Mouse (Mus musculus) adipocyte (in vitro differentiated cells): ENCODE results near the gene 4930558C23Rik.
"Not testable (repeated sequence)": the region's sequence is repeated elsewhere in the genome, so short reads cannot be mapped to it uniquely, and the experiment has no call there.

Source experiments
- DNase-seq: peaks from one replicate; pipeline ENCODE4 v3.0.0-alpha.2; 2016; ENCODE audit warnings: low spot score

4930558C23Rik gene

DNA sequence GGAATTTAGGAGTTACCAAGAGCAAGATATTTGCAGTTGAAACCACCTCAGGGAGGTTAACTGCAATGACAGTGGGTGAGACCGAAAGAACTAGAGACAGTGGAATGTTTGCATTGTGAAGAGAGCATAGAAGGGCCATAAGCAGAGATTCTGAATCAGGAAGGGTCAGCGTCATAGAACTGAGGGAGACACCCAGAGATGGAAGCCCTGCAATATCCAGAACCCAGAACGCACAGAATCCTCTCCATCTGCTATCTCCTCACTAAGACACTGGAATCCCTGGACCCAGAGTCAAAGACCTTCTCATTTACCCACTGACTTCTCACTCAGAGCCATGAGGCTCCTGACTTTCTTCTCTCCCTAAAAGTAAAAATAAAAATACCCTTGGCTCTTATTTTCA, at the start of gene 4930558C23Rik:
Gene 4930558C23Rik (minus strand): TSS at position 101 of the 400 bp plus-strand sequence.
- DNase-seq, result no peak

DNA sequence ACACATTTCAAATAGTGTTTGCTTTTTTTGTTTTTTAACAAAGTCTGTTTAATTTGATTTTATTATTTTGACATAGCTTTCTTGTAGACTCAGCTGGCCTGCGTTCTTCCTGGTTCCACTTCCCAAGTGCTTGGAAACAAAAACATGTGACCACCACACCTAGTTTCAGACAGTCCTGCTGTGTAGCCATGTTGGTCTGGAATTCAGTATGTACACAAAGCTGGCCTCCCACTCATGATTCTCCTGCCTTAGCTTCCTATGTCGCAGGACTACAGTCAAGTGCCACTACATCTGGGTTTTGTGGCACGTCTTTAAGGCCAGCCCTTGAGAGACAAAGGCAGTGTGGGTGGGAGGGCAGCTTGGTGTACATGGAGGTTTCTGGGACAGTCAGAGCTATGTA, 48.3 kb upstream of the 4930558C23Rik start:
- no peak for DNase-seq

DNA sequence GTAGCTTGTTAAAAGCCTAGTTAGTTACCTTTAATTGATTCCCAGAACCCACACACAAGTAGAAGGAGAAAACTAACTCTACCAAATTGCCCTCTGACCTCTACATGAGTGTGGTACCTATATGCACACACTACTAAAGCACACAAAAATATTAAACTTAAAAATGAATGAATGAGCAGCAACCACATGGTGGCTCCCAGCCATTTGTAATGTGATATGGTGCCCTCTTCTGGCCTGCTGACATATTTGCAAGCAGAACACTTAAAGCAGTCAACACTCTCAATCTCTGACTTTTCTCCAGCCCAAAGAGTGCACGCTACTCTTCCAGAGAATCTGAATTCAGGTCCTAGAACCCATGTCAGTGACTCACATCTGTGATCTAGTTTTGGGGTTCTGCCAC, 47.8 kb upstream of the 4930558C23Rik start:
- DNase-seq, result peak; percentile 69

DNA sequence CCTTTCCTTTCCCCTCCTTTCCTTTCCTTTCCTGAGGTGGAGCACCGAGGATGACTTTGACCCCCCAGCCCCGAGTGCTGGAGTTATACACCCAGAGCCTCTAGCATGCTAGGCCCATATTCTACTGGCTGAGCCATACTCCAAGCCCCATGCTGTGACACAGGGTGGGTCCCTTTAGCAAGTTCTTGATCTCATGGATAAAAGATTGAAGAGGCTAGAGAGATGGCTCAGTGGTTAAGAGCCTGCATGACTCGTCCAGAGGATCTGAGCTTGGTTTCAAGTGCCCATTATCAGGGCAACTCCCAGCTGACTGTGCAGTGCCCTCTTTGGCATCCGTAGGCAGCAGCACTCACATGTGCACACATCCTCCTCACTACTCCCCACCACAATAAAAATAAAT, 42.7 kb upstream of the 4930558C23Rik start:
- no peak for DNase-seq

DNA sequence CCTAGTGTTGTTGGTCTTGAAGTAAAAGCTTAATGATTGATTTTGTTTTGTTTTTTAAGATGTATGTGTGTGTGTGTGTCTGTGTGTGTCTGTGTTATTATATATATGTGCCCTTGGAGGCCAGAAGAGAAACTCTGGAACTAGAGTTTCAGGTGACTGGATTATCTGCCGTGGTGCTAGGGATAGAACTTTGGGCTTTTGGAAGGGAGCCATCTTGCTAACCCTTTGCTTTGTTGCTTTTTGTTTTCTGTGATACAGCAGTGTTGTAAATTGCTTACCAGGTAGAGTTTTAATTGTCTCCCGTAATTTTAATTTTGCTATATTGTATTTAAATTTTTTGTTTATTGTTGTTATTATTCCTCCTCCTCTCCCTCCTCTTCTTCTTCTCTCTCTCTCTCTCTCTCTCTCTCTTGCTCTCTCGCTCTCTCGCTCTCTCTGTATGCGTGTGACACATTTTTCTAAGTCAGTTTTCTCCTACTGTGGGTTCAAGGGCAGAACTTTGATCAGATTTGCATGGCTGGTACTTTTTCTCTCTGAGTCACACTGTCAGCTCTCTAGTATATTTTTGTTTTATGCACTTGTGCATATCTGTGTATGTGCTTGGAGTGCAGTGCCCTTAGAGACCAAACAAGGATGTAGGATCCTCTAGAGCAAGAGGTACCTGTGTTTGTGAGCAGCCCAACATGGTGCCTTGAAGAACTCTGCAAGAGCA, 39.9 kb upstream of the 4930558C23Rik start:
- no peak for DNase-seq

DNA sequence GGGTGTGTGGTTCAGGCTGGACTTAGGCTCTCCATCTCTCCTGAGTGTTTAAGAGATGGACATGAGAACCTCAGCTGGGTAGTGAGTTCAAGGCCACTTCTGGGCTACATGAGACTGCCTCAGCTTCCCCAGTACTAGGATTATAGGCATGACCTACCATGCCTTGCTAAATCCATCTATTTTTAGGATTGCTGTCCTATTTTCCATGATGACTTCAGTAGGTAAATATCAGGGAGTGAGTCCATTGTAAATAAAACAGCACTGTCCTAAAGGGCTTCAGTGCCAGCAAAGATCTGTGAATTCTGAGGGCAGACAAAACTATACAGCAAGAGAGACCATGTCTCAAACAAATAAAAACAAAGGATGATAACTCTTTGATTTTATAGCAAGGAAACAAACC, 37.0 kb upstream of the 4930558C23Rik start:
- no peak for DNase-seq

DNA sequence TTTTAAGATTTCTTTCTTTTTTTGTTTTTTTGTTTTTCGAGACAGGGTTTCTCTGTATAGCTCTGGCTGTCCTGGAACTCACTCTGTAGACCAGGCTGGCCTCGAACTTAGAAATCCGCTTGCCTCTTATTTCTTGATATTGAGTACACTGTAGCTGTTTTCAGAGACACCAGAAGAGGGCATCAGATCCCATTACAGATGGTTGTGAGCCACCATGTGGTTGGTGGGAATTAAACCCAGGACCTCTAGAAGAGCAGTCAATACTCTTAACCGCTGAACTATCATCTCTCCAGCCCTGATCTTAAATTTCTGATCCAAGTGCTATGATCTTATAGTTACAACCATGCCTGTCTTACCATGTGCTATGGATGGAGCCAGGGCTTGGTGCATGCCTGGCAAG, 36.0 kb upstream of the 4930558C23Rik start:
- DNase-seq, result not testable (repeated sequence)

DNA sequence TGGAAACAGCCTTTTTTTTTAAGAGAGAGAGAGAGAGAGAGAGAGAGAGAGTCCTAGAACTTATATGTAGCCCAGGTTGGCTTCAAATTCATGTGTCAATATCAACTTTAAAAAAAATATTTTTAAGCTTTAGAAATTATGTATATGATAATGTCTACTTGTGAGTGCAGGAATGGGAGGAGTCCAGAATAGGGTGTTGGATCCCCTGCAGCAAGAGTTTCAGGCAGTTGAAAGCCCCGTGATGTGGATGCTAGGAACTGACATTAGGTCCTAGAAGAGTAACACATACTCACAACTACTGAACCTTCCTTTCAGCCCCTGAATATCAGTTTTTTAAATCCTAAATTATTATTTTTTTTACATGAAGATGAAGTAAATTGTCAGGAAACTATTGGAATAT, 32.9 kb upstream of the 4930558C23Rik start:
- no peak for DNase-seq

DNA sequence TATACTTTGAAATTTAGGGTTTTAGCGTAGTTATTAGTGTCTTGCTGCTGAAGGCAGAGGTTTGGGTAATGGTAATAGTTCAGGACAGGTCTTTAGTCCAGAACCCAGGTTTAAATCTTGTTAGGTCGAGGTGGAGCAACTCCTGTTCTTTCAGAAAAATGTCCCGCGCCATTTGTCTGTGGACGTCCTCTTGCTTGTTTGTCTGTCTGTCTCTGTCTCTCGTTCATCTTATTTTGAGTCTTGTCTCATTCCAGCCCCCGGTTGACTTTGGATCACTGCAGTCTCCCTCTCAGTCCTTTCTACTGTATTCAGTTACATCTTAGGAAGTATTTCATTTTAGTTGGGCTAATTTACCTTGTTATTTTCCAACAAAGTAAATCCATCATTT, 32.3 kb upstream of the 4930558C23Rik start:
- DNase-seq, result peak; percentile 48

DNA sequence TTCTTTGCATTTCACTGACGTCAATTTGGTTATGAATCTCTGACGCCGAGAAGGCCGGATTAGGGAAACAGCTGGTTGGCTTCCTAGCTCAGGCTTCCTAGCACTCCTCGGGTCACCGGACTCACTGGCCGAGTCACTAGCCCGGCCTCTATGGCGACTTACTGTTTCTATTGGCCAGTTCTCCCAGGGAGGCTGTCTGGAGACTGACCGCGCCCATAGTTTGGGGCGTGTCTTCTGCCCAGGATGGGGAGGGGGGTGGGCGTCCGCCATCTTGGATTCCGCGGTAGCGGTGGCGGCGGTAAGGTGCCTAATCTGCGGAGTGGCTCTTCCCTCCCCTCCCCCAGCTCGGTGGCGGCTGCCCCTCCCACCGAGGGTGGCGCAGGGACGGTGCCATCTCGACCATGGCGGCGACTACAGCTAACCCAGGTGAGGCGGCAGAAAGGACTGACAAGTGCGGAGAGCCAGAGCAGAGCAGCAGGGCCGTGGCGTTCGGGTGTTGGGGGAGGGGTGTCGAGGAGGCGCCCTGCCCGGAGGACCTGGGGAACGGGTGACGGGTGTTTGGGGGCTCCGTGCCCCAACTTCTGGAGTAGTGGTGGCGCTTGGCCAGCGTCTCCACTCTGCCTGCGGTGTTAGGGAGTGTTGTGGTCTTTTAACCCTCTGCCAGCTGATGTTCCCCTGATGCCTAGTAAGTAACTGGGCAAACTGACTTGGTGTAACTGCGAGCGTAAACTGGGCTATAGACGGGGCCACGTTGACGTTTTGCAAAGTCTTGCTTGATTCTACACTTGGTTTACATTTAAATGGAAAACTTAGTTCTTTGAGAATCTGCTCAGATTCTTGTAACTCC, 31.7 kb upstream of the 4930558C23Rik start, which contains the start of gene Arnt:
Gene Arnt (plus strand): TSS at position 253 of the 847 bp plus-strand sequence.
- DNase-seq, result peak; percentile 99

DNA sequence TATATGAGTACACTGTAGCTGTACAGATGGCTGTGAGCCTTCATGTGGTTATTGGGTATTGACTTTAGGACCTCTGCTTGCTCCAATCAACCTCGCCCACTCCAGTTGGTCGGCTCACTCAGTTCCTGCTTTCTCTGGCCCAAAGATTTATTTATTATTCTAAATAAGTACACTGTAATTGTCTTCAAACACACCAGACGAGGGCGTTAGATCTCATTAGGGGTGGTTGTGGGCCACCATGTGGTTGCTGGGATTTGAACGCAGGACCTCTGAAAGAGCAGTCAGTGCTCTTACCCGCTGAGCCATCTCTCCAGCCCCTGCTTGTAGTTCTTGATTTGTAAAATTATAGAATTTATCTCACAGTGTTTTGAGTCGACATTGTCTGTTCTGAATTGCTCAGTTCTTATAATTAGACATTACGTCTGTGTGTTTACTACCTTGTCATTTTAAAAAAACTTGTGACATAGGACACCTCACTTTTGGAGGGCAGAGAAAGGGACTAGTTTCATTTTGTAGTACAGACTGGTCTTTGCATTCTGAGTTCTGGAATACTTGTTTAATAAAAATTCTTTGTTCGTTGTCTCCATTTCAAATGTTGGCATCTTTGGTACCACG, 30.8 kb upstream of the 4930558C23Rik start:
- no peak for DNase-seq

DNA sequence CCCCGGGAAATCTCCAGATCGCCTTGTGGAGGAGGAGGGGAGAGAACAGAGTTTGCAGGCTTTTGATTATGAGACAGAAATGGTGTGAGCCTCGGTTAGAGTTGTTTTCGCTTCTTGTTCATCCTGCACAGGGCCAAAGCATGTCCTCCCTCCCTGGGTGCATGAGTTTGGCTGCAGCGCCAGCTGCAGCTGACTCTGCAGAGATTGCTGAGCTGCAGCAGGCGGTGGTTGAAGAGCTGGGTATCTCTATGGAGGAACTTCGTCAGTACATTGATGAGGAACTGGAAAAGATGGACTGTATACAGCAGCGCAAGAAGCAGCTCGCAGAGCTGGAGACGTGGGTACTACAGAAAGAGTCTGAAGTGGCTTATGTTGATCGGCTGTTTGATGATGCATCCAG, 25.8 kb upstream of the 4930558C23Rik start:
- not testable (repeated sequence) for DNase-seq

DNA sequence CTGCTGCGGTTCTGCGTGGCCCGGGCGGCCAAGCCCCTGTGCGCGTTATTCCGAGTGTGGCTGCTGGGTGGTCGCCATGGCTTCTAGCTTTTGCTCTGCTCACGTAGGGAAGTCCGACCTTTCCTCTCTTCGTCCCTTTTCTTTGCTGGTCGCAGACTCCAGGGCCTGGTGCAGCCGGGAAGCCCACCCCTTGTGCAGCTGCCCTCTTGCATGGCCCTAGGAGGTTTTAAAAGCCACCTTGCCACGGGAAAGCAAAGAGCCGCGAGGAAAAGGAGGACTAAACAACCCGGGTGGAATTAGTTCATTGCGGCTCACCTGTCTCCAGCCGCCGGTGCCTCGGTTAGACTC, 25.2 kb upstream of the 4930558C23Rik start:
- not testable (repeated sequence) for DNase-seq

DNA sequence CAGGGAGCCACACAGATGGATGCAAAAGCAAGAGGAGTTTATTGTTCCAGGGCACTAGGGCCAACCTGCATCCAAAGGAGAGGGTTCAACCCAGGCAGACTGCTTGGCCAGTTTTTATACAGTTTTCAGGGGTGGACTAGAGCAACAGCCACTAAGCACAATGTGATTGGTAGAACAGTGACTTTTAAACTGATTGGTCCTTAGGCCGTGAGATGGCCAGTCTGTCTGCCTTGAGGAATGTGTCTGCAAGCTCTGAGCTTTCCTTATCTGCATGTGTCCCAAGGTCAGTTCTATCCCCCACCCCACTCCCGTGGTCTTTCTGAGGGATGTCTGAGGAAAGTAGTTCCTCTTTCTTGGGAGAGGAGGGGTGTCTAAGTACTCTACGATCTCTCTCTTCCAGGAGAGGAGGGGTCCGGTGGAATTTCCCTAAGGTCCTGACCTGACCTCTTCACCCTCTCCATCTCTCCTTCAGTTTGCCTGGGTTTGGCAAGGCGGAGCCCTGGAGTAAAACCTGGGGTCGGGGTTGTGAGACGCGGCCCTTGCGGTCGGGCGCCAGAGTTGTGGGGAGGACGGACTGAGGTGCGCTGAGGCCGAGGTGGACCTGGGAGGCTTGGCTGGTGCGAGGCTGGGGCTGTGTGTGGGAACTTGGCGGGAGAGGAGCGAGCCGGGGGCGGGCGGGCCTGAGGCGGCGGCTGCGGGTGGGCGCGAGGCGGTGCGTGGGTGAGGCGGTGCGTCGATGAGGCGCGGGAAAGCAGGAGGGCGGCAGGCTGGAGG, 24.7 kb upstream of the 4930558C23Rik start:
- not testable (repeated sequence) for DNase-seq

DNA sequence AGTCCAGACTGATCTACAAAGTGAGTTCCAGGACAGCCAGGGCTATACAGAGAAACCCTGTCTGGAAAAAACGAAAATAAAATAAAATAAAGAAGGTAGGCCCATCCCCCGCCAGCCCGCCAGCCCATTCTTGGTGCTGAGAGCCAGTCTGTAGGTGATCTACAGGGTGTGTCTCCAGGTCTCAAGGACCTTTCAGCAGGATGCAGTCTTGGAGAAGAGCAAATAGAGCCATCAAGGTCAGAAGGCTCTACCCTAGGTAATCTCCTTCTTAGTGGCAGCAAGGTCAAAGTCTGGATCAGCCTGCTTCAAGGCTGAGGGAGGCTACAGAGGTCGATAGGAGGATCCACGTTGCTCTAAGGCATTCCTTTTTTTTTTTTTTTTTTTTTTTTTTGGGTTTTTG, 23.8 kb upstream of the 4930558C23Rik start:
- DNase-seq, result not testable (repeated sequence)

DNA sequence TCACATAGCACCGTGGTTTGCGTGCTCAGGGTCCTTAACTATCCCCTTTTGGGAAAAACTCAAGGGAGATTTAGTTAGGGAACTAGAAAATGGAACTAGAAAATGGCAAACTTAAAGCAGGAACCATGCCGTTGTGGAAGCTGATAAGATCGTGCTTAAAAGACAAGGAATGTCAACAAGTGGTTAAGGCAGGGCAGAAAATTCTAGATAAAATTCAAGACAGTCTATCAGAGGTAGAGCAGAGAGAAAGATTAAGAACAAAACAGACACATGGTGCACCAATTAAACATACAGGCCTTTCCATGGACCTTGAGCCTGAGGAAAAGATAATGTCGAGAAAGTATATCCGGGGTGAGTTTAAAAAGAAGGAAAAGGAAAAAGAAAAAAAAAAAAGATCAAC, 15.2 kb upstream of the 4930558C23Rik start:
- no peak for DNase-seq

DNA sequence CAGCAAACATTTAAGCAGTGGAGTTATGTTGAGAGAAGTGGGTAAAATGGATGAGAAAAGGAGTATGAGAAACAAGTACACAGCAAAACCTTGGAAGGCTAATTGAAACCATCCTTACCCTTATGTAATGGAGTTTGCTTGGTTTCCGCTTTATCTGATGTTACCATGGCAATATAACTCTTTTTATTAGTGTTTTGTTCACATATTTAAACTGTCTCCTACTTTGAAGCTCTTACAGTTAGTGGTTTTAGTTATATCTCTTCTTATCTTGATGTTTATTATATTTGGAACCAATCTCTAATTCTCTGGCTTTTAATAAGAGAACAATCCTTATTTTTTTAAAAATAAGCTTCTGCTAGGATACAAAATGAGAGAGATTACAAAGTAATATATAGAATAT, 9.6 kb upstream of the 4930558C23Rik start:
- DNase-seq, result no peak

DNA sequence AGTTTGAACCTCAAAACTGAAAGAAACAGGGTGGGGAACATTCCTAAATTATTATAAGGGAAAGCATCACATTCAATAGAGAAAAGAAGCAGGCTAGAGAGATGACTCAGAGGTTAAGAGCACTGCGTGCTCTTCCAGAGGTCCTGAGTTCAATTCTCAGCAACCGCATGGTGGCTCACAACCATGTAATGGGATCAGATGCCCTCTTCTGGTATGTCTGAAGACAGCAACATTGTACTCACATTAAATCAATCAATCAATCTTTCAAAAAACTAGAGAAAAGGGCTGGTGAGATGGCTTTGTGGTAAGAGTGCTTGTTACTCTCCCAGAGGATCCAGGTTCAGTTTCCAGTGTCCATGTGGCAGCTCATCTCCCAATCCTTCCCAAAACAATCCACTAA, 6.2 kb upstream of the 4930558C23Rik start:
- no peak for DNase-seq

DNA sequence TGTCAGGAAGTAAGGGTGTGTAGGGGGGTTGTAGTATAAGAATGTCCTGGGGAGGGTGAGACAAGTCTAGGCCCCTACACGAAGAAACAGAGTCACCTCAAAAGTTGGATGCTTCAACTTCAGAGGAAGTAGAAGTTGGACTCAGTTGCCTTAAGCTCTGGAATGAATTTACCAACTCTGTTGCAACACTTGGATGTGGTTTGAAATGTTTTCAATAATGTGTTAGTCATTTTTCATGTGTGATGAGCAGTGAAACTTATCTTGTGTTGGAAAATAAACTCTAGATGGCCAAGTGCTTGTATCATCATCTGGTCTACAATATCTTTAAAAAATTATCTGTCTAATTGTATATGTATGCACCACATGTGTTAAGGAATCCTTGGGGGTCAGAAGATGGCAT, 5.1 kb upstream of the 4930558C23Rik start:
- DNase-seq, result peak; percentile 50

DNA sequence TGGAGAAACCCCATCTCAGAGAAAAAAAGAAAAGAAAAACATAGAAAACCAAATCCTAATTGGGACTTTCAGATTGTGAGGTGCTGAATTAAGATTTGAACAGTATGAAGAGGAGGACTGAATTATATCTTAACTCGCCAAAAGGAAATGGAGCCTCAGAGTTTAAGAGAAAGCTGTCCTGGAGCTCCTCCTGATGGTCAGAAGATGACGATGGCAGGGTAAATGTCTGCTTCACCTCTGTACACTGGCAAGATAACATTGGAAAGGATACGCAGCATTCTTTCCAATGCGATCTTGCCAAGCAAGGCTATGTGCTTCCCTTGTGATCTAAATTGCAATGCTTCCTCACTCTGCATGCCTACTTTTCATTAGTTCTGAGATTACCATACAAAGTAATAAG, 8.3 kb downstream of the 4930558C23Rik start:
- DNase-seq, result peak; percentile 86

DNA sequence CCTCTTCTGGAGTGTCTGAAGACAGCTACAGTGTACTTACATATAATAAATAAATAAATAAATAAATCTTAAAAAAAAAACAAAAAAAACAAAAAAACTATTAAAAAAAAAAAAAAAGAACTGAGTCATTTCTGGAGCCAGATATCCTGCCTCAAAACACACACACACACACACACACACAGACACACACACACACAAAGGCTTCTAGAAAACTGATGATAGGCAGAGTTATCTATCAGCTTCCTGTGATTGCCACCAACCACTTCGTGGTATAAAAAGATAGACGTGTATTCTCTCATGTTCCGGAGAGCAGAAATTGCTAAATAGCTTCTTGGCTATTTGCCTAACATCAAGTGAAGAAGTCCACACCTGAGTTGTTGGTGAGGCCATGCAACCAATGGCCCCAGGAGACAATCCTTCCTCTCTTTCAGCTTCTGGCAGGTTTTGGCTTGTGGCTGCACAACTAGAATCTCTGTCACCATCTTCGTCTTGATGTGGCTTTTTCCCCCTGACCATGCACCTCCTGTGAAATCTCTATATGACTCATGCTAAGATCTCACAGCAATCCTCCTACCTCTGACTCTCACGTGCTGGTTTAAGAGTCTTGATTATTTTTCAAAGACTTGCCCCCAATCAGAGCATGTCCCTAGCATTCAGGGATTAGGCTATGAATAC, 17.1 kb downstream of the 4930558C23Rik start:
- DNase-seq, result no peak

DNA sequence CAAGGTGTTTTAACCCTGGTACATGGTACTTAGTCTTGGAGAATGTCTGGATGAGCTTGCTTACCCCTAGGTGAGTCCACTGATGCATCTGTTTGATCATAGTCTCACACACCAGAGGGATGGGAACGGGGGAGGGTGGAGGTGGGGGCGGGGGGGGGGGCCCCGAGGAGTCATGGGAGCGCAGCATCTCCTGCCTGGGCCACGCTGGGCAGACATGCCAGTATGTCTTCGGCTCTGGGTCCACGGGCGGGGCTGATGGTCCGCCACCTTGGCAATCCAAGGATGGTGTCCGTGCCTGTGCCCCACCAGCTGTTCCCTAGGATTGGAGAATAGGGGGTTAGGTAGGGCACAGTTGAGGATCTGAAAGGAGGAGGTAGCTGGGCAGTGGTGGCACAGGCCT, 29.4 kb downstream of the 4930558C23Rik start:
- DNase-seq, result no peak
